Mouse (Mus musculus) heart, postnatal 4 days (tissue): Measurements from ENCODE around the gene Hist1h2be. TPM values are rescaled to one million over a fixed set of nuclear protein-coding genes. Genes with fewer than 3 reads are reported as not detected.
"Not testable (repeated sequence)": the region's sequence is repeated elsewhere in the genome, so short reads cannot be mapped to it uniquely, and the experiment has no call there.

Source experiments
- DNase-seq: peaks from one replicate; pipeline ENCODE4 v3.0.0; 2021
- total RNA-seq, 2 experiments: library from RNA; stranded (reverse); gene quantifications; 2 replicates each; pipeline ENCODE4 v1.2.3; 2021

The Hist1h2be gene
- total RNA-seq, 2 experiments from 2014 or later = 38.8 to 42.2 TPM

- not testable (repeated sequence) for DNase-seq
Observed at GRCm38 (mm10) chr13:23573034-23573897, 47.7 kb downstream of the Hist1h2be start.

- DNase-seq = no peak
Observed at GRCm38 (mm10) chr13:23572218-23573033, 48.5 kb downstream of the Hist1h2be start.

- not testable (repeated sequence) for DNase-seq
Observed at GRCm38 (mm10) chr13:23571504-23572217, 49.3 kb downstream of the Hist1h2be start.

- peak; percentile 63 for DNase-seq
Observed at GRCm38 (mm10) chr13:23571022-23571503, 49.9 kb downstream of the Hist1h2be start, which contains the start of the genes Hist1h2ae and Hist1h2bg. Gene Hist1h2ae (minus strand): TSS chr13:23571220. Gene Hist1h2bg (plus strand): TSS chr13:23571396.

GRCm38 (mm10) chr13:23570261-23571021 is 50.5 kb downstream of the Hist1h2be start:
- DNase-seq = not testable (repeated sequence)

GRCm38 (mm10) chr13:23564482-23564881 is 56.4 kb downstream of the Hist1h2be start:
- DNase-seq = no peak

GRCm38 (mm10) chr13:23562699-23563462 is 58.0 kb downstream of the Hist1h2be start:
- DNase-seq = peak; percentile 39

- peak; percentile 96 for DNase-seq
Observed at GRCm38 (mm10) chr13:23561883-23562659, 58.9 kb downstream of the Hist1h2be start, which contains the start of gene Hist1h3e. Gene Hist1h3e (minus strand): TSS chr13:23562369.

GRCm38 (mm10) chr13:23561531-23561882 is 59.4 kb downstream of the Hist1h2be start:
- not testable (repeated sequence) for DNase-seq

GRCm38 (mm10) chr13:23560699-23561098 is 60.2 kb downstream of the Hist1h2be start:
- not testable (repeated sequence) for DNase-seq

- DNase-seq = no peak
Observed at GRCm38 (mm10) chr13:23556906-23557305, 64.0 kb downstream of the Hist1h2be start.

- DNase-seq = peak; percentile 64
Observed at GRCm38 (mm10) chr13:23555839-23556416, 65.0 kb downstream of the Hist1h2be start.

- peak; percentile 75 for DNase-seq
Observed at GRCm38 (mm10) chr13:23554925-23555838, 65.7 kb downstream of the Hist1h2be start.

- DNase-seq = no peak
Observed at GRCm38 (mm10) chr13:23554393-23554792, 66.5 kb downstream of the Hist1h2be start.

- DNase-seq = no peak
Observed at GRCm38 (mm10) chr13:23552962-23553361, 68.0 kb downstream of the Hist1h2be start, which contains the start of gene Hist1h1d. Gene Hist1h1d (plus strand): TSS chr13:23553262.

- no peak for DNase-seq
Observed at GRCm38 (mm10) chr13:23551931-23552914, 68.7 kb downstream of the Hist1h2be start.
